Mouse (Mus musculus) heart, adult 10 weeks (tissue): Measurements from ENCODE around the gene Atp1a3. TPM values are rescaled to one million over a fixed set of nuclear protein-coding genes. Genes with fewer than 3 reads are reported as not detected.

Experiments
- polyA plus RNA-seq: library from polyadenylated mRNA; stranded (reverse); fragments of 350-450 nt; fragmentation: Illumina TruSeq; extraction: RNeasy Lipid Tissue Mini Kit (QIAGEN cat#74804); gene quantifications from one replicate; pipeline ENCODE4 v1.2.3, GENCODE M21; 2014; ENCODE audit warnings: low read depth, low replicate concordance

Atp1a3 gene
- 0.39 TPM for polyA plus RNA-seq

GRCm38 (mm10) chr7:25005421-25006065 is at the start of gene Atp1a3:
Atp1a3 (minus strand) TSS chr7:25005958.

GRCm38 (mm10) chr7:24971972-24972893 is 33.5 kb downstream of the Atp1a3 start, which contains the start of gene Rabac1:
Rabac1 (minus strand) TSS chr7:24972754.

GRCm38 (mm10) chr7:24944257-24944950 is 61.4 kb downstream of the Atp1a3 start, which contains the start of gene Gm4881:
Gm4881 (minus strand) TSS chr7:24944494.

Other genes starting within 250 kb of the Atp1a3 start
- gene Cd177, start 245.6 kb downstream of the Atp1a3 start, polyA plus RNA-seq = not detected
- gene Ceacam10, start 228.8 kb downstream of the Atp1a3 start, polyA plus RNA-seq = not detected
- 1.5 TPM for gene Gm9844, start 143.7 kb downstream of the Atp1a3 start, polyA plus RNA-seq
- not detected for gene Lypd4, start 136.0 kb downstream of the Atp1a3 start, polyA plus RNA-seq
- gene Dmrtc2, start 135.9 kb downstream of the Atp1a3 start, polyA plus RNA-seq = not detected
- 531 TPM for gene Rps19, start 121.6 kb downstream of the Atp1a3 start, polyA plus RNA-seq
- gene Cd79a, start 108.6 kb downstream of the Atp1a3 start, polyA plus RNA-seq = 0.84 TPM
- 60.8 TPM for gene Arhgef1, start 103.0 kb downstream of the Atp1a3 start, polyA plus RNA-seq
- not detected for gene Gm4881, start 61.5 kb downstream of the Atp1a3 start, polyA plus RNA-seq
- gene Rabac1, start 33.2 kb downstream of the Atp1a3 start, polyA plus RNA-seq = 283 TPM
- 5.2 TPM for gene Grik5, start 66.4 kb upstream of the Atp1a3 start, polyA plus RNA-seq
- 6.4 TPM for gene Zfp574, start 66.6 kb upstream of the Atp1a3 start, polyA plus RNA-seq
- 0.84 TPM for gene Pou2f2, start 173.8 kb upstream of the Atp1a3 start, polyA plus RNA-seq
- gene Dedd2, start 214.7 kb upstream of the Atp1a3 start, polyA plus RNA-seq = 14.2 TPM
- 6.4 TPM for gene Zfp526, start 215.5 kb upstream of the Atp1a3 start, polyA plus RNA-seq
- gene Gsk3a, start 231.9 kb upstream of the Atp1a3 start, polyA plus RNA-seq = 67.0 TPM
- gene Erf, start 244.8 kb upstream of the Atp1a3 start, polyA plus RNA-seq = 10.7 TPM